Mouse (Mus musculus) liver, adult 2 months (tissue): ENCODE results near the gene Rufy4.

Experiments
- CTCF ChIP-seq: fragments of 200-500 bp; IDR thresholded peaks from 2 replicates; pipeline ENCODE4 v1.5.1; 2011; ENCODE audit warnings: low read depth, low read length, control low read depth
- POLR2A ChIP-seq: fragments of 200-500 bp; IDR thresholded peaks from 2 replicates; pipeline ENCODE4 v1.6.1; 2011; ENCODE audit warnings: low read length, control low read depth; ENCODE audit not compliant: insufficient read depth; ENCODE audit errors: extremely low read depth

DNA sequence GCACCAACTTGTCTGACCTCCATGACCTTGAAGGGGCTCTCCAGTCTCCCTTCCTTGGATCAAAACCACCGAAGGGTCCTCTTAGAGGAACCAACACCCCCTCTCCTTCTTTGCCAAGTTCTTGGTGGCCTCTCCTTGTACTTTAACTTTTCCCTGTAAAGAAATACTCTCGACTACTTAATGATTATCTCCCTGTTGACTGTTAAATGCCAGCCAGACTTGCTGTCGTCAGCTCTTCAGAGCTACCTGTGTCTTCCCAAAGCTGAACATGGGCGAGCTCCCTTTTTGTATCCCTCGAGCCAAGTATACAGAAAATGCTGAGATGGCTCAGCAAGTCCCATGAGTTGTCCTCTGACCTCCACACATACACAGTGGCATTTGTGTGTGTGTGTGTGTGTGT lies 31.9 kb upstream of the Rufy4 start:
- TF ChIP-seq CTCF (no peak), POLR2A (no peak)
